Mouse (Mus musculus): ENCODE measurements around the gene Tex33.

DNA sequence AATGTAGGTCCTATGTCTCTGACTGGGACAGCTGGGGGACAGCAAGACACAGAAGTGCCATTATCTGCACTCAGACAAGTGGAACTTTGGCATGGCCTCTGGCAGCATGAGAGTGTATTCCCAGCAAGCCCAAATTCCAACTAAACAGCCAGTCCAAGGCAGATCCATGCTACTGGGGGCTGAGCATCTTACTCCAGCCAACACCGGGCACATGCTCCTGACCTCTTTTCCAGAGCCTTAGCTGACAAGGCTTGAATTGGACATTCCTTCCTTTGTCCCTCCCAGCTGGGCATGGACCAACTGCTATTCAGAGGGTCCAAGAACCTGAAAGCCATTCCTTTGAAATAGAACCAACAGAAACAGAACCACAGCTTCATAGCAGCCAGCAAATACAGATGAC lies 26.1 kb downstream of the Tex33 start:
- TF ChIP-seq CTCF (IDR thresholded peaks at IDR 0.05; ENCODE audit: extremely low read depth, insufficient read depth, insufficient read length, insufficient replicate concordance) (no peak), POLR2A (IDR thresholded peaks at IDR 0.05; ENCODE audit: low read depth, low read length) (no peak)

Measured in spleen, adult 2 months (tissue).